Mouse (Mus musculus) MEL (cell line): ENCODE data around the gene Rxra. TPM values are rescaled to one million over a fixed set of nuclear protein-coding genes. Genes with fewer than 3 reads are reported as not detected.

Experiments used
- DNase-seq: peaks from one replicate; pipeline ENCODE4 v3.0.0; 2011; ENCODE audit warnings: low read depth, low spot score
- H3K27ac ChIP-seq: 2 replicates; pipeline ENCODE4 v1.5.1; 2012; ENCODE audit warnings: low read depth, mild to moderate bottlenecking, control low read depth, low read length, moderate library complexity; ENCODE audit not compliant: control insufficient read depth
- H3K27me3 ChIP-seq, 2 experiments: fragments of 150-350 bp in 1 of 2; sonication (generic) in 1 of 2; 2 replicates each; pipeline ENCODE4 v1.6.1; 2012; ENCODE audit warnings: low read length in 2 of 2, mild to moderate bottlenecking in 2 of 2, improper control_type of control experiment in 1 of 2, moderate library complexity in 1 of 2; ENCODE audit not compliant: insufficient read depth in 2 of 2, control insufficient read depth in 1 of 2
- H3K36me3 ChIP-seq, 2 experiments: 2 replicates each; pipeline ENCODE4 v1.6.1; 2012 to 2014; ENCODE audit warnings: low read length in 2 of 2, improper control_type of control experiment in 1 of 2, inconsistent platforms in 1 of 2, mild to moderate bottlenecking in 1 of 2; ENCODE audit not compliant: insufficient read depth in 2 of 2, control insufficient read depth in 1 of 2
- H3K4me1 ChIP-seq, 2 experiments: fragments of 150-350 bp in 1 of 2; sonication (generic) in 1 of 2; 2 replicates each; pipeline ENCODE4 v1.6.1; 2012; ENCODE audit warnings: low read length in 2 of 2, improper control_type of control experiment in 1 of 2, mild to moderate bottlenecking in 1 of 2; ENCODE audit not compliant: insufficient read depth in 2 of 2, control insufficient read depth in 1 of 2
- H3K4me3 ChIP-seq, 2 experiments: fragments of 150-350 bp in 1 of 2; sonication (generic) in 1 of 2; 2 replicates each; pipeline ENCODE4 v1.5.1; 2012; ENCODE audit warnings: low read depth in 2 of 2, low read length in 2 of 2, mild to moderate bottlenecking in 2 of 2, moderate library complexity in 2 of 2, control low read depth in 1 of 2, improper control_type of control experiment in 1 of 2; ENCODE audit not compliant: control insufficient read depth in 1 of 2, insufficient read depth in 1 of 2
- H3K79me2 ChIP-seq: 2 replicates; pipeline ENCODE4 v1.6.1; 2012; ENCODE audit warnings: mild to moderate bottlenecking, low read length, moderate library complexity; ENCODE audit not compliant: control insufficient read depth, poor library complexity, insufficient read depth
- H3K9ac ChIP-seq: 2 replicates; pipeline ENCODE4 v1.6.1; 2012; ENCODE audit warnings: low read depth, mild to moderate bottlenecking, control low read depth, low read length, moderate library complexity; ENCODE audit not compliant: control insufficient read depth, poor library complexity, severe bottlenecking
- H3K9me3 ChIP-seq: fragments of 150-350 bp; sonication (generic); replicated peaks from 2 replicates; pipeline ENCODE4 v1.6.1; 2012; ENCODE audit warnings: mild to moderate bottlenecking, low read length, improper control_type of control experiment, moderate library complexity; ENCODE audit not compliant: insufficient read depth
- BHLHE40 ChIP-seq: IDR thresholded peaks from 2 replicates; pipeline ENCODE4 v1.6.1; 2012; ENCODE audit warnings: low read depth, mild to moderate bottlenecking, inconsistent platforms, low read length, improper control_type of control experiment, borderline replicate concordance
- CHD2 ChIP-seq: IDR thresholded peaks from 2 replicates; pipeline ENCODE4 v1.6.1; 2011; ENCODE audit warnings: low read length, improper control_type of control experiment
- CTCF ChIP-seq, 3 experiments: IDR thresholded peaks in 2 of 3; conservative IDR thresholded peaks in 1 of 3; 2 replicates each; pipeline ENCODE4 v1.5.1; 2011 to 2012; ENCODE audit warnings: low read length in 3 of 3, low read depth in 2 of 3, mild to moderate bottlenecking in 2 of 3, improper control_type of control experiment in 1 of 3, inconsistent platforms in 1 of 3, mixed read lengths in 1 of 3, moderate library complexity in 1 of 3; ENCODE audit not compliant: control insufficient read depth in 1 of 3, insufficient read depth in 1 of 3, poor library complexity in 1 of 3, severe bottlenecking in 1 of 3
- E2F4 ChIP-seq: IDR thresholded peaks from 2 replicates; pipeline ENCODE4 v1.6.1; 2011; ENCODE audit warnings: low read depth, low read length, improper control_type of control experiment, borderline replicate concordance
- ELF1 ChIP-seq: IDR thresholded peaks from 2 replicates; pipeline ENCODE4 v1.6.1; 2014; ENCODE audit warnings: low read depth, mild to moderate bottlenecking, inconsistent platforms, low read length, improper control_type of control experiment, moderate library complexity
- EP300 ChIP-seq, 2 experiments: IDR thresholded peaks; 2 replicates each; pipeline ENCODE4 v1.6.1; 2011; ENCODE audit warnings: improper control_type of control experiment in 2 of 2, low read length in 2 of 2, low read depth in 1 of 2, mild to moderate bottlenecking in 1 of 2
- ETS1 ChIP-seq: IDR thresholded peaks from 2 replicates; pipeline ENCODE4 v1.6.1; 2012; ENCODE audit warnings: low read depth, mild to moderate bottlenecking, inconsistent platforms, low read length, improper control_type of control experiment, moderate library complexity
- GABPA ChIP-seq: IDR thresholded peaks from 2 replicates; pipeline ENCODE4 v1.6.1; 2012; ENCODE audit warnings: low read depth, mild to moderate bottlenecking, inconsistent platforms, low read length, improper control_type of control experiment, moderate library complexity
- JUND ChIP-seq: IDR thresholded peaks from 2 replicates; pipeline ENCODE4 v1.6.1; 2011; ENCODE audit warnings: low read depth, mild to moderate bottlenecking, improper control_type of control experiment, low read length
- KAT2A ChIP-seq: conservative IDR thresholded peaks from 2 replicates; pipeline ENCODE4 v1.6.1; 2012; ENCODE audit warnings: low read depth, low read length, improper control_type of control experiment, inconsistent platforms
- MAFK ChIP-seq: IDR thresholded peaks from 2 replicates; pipeline ENCODE4 v1.6.1; 2011; ENCODE audit warnings: low read depth, mild to moderate bottlenecking, low read length, improper control_type of control experiment, borderline replicate concordance
- MAZ ChIP-seq: IDR thresholded peaks from 2 replicates; pipeline ENCODE4 v1.6.1; 2012; ENCODE audit warnings: low read depth, mild to moderate bottlenecking, inconsistent platforms, low read length, improper control_type of control experiment
- MEF2A ChIP-seq: IDR thresholded peaks from 2 replicates; pipeline ENCODE4 v1.6.1; 2014; ENCODE audit warnings: low read depth, mild to moderate bottlenecking, inconsistent platforms, low read length, improper control_type of control experiment; ENCODE audit not compliant: poor library complexity, insufficient replicate concordance, severe bottlenecking; ENCODE audit errors: extremely low read depth
- MXI1 ChIP-seq: IDR thresholded peaks from 2 replicates; pipeline ENCODE4 v1.6.1; 2011; ENCODE audit warnings: mild to moderate bottlenecking, low read depth, low read length, improper control_type of control experiment
- NRF1 ChIP-seq: IDR thresholded peaks from 2 replicates; pipeline ENCODE4 v1.6.1; 2014; ENCODE audit warnings: low read depth, mild to moderate bottlenecking, inconsistent platforms, low read length, improper control_type of control experiment, moderate library complexity; ENCODE audit not compliant: poor library complexity, insufficient read depth, severe bottlenecking
- POLR2AphosphoS5 ChIP-seq: IDR thresholded peaks from 2 replicates; pipeline ENCODE4 v1.6.1; 2012; ENCODE audit warnings: low read depth, borderline replicate concordance, mild to moderate bottlenecking, inconsistent platforms, low read length, moderate library complexity, mixed read lengths
- RAD21 ChIP-seq: IDR thresholded peaks from 2 replicates; pipeline ENCODE4 v1.6.1; 2011; ENCODE audit warnings: mild to moderate bottlenecking, low read depth, low read length, improper control_type of control experiment
- SIN3A ChIP-seq: IDR thresholded peaks from 2 replicates; pipeline ENCODE4 v1.6.1; 2012; ENCODE audit warnings: low read length, improper control_type of control experiment, inconsistent platforms
- SMC3 ChIP-seq: IDR thresholded peaks from 2 replicates; pipeline ENCODE4 v1.6.1; 2011; ENCODE audit warnings: low read depth, low read length, improper control_type of control experiment
- TCF12 ChIP-seq: IDR thresholded peaks from 2 replicates; pipeline ENCODE4 v1.6.1; 2014; ENCODE audit warnings: low read depth, mild to moderate bottlenecking, inconsistent platforms, low read length, improper control_type of control experiment, moderate library complexity
- UBTF ChIP-seq: IDR thresholded peaks from 2 replicates; pipeline ENCODE4 v1.6.1; 2012; ENCODE audit warnings: low read depth, mild to moderate bottlenecking, inconsistent platforms, low read length, improper control_type of control experiment, moderate library complexity, borderline replicate concordance; ENCODE audit not compliant: insufficient read depth
- USF1 ChIP-seq: IDR thresholded peaks from 2 replicates; pipeline ENCODE4 v1.6.1; 2014; ENCODE audit warnings: low read depth, mild to moderate bottlenecking, inconsistent platforms, low read length, improper control_type of control experiment, moderate library complexity
- USF2 ChIP-seq, 2 experiments: IDR thresholded peaks; 2 replicates each; pipeline ENCODE4 v1.6.1; 2011 to 2012; ENCODE audit warnings: improper control_type of control experiment in 2 of 2, low read length in 2 of 2, borderline replicate concordance in 1 of 2, inconsistent platforms in 1 of 2, low read depth in 1 of 2, mild to moderate bottlenecking in 1 of 2; ENCODE audit not compliant: insufficient read depth in 1 of 2
- ZKSCAN1 ChIP-seq: IDR thresholded peaks from 2 replicates; pipeline ENCODE4 v1.6.1; 2012; ENCODE audit warnings: low read depth, mild to moderate bottlenecking, inconsistent platforms, low read length, improper control_type of control experiment, moderate library complexity
- ZMIZ1 ChIP-seq: IDR thresholded peaks from 2 replicates; pipeline ENCODE4 v1.6.1; 2012; ENCODE audit warnings: low read depth, mild to moderate bottlenecking, inconsistent platforms, low read length, improper control_type of control experiment, moderate library complexity
- polyA plus RNA-seq, 2 experiments: library from polyadenylated mRNA; stranded (reverse) in 1 of 2; unstranded in 1 of 2; fragments of >175 nt in 1 of 2; fragments of >200 nt in 1 of 2; gene quantifications; 2 replicates each; pipeline versions ENCODE4 v1.2.1 to v1.2.4; 2012; ENCODE audit warnings: low replicate concordance in 2 of 2, low read depth in 1 of 2; ENCODE audit not compliant: insufficient read length in 2 of 2, insufficient read depth in 1 of 2, missing spikeins in 1 of 2
- total RNA-seq: library from RNA; depleted of rRNA; stranded (reverse); fragments of 300-350 nt; gene quantifications from 2 replicates; pipeline ENCODE4 v1.2.3, GENCODE M21; 2012

Rxra gene
- total and polyA plus RNA-seq, 3 experiments: 11.7 to 19.6 TPM; not detected in 1

DNA sequence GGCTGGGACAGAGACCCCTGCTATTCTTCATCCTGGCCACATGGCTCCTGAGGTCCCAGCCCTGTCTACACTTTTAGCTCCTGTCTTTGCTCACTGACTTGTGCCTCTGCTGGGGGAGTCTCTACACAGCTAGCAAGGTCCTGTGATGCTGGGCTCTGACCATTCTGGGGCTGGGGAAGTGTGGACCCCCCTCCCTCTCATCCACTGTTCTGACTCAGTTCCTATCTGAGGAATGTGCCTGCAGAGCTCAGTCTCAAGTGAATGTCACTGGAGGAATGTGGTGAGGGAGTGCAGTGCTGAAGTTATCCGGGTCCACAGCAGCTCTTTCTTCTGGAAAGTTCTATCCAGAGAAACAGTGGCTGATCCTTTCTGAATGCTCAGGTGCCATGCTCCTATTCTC, 39.4 kb upstream of the Rxra start:
- DNase-seq: no peak
- Histone ChIP-seq H3K4me1 (no peaks in the 10 kb centered on the region), H3K27ac (no peak overlapping the region), H3K36me3 (no peaks in the 10 kb centered on the region), H3K79me2 (no peaks in the 10 kb centered on the region), H3K9me3 (no peaks in the 10 kb centered on the region), H3K4me3 (no peak overlapping the region), H3K9ac (no peak overlapping the region), H3K27me3 (no peaks in the 10 kb centered on the region)
- TF ChIP-seq NRF1 (no peak), SIN3A (no peak), UBTF (no peak), E2F4 (no peak), MAZ (no peak), ELF1 (no peak), JUND (no peak), MXI1 (no peak), MEF2A (no peak), EP300 (IDR thresholded peaks at IDR 0.05; ENCODE audit: low read depth in 1 of 2, low read length in 2 of 2) (no peak), ZMIZ1 (no peak), POLR2AphosphoS5 (no peak), USF2 (IDR thresholded peaks at IDR 0.05; ENCODE audit: borderline replicate concordance in 1 of 2, insufficient read depth in 1 of 2, low read depth in 1 of 2, low read length in 2 of 2) (no peak), SMC3 (no peak), ETS1 (no peak), CHD2 (no peak), GABPA (no peak), USF1 (no peak), BHLHE40 (no peak)

DNA sequence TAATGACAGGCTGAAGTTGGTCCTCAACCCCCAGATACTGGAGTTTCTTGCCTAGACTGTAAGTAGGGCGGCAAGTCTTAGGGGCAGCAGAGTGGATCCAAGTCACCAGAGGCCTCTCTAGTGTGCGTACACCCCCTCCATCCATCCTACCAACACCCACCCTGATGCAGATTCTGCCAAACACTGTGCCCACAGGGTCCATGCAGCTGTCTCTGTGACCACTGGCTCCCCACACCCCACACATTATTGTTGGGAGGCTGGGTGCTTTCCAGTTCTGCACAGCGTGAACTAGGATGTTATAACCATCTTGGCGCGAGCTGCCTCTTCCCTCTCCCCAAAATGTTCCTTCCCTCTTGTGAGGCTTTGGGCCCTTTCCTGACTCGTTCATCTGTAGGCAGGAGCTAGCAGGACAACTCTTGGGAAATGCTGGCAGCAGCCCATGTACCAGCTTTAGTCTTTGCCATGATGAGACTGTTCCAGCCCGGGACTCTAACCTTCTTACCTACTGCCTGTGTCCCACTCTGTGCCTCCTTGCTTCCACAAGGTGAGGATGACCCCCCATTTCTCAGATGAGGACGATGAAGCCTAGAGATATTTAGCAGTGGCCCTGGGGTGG, 38.9 kb upstream of the Rxra start:
- TF ChIP-seq MAFK: no peak
- no peak for TF ChIP-seq RAD21
- no peak for TF ChIP-seq KAT2A
- no peak for TF ChIP-seq ZKSCAN1
- no peak for TF ChIP-seq USF2 (IDR thresholded peaks at IDR 0.05; ENCODE audit: borderline replicate concordance in 1 of 2, insufficient read depth in 1 of 2, low read depth in 1 of 2, low read length in 2 of 2)
- TF ChIP-seq CTCF (IDR thresholded peaks at IDR 0.05 in 2 of 3, conservative IDR thresholded peaks at IDR 0.05 in 1 of 3; ENCODE audit: control insufficient read depth in 1 of 3, insufficient read depth in 1 of 3, low read depth in 2 of 3, low read length in 3 of 3, poor library complexity in 1 of 3, severe bottlenecking in 1 of 3): no peak
- TF ChIP-seq MAZ: no peak
- TF ChIP-seq TCF12: no peak
- TF ChIP-seq MEF2A: no peak
- Histone ChIP-seq H3K4me1 (no peaks in the 10 kb centered on the region), H3K4me3 (no peak overlapping the region), H3K9ac (no peak overlapping the region), H3K9me3 (no peaks in the 10 kb centered on the region), H3K36me3 (no peaks in the 10 kb centered on the region), H3K27me3 (no peaks in the 10 kb centered on the region), H3K79me2 (no peaks in the 10 kb centered on the region), H3K27ac (no peak overlapping the region)
- no peak for DNase-seq
